Mouse (Mus musculus) T-cell, adult 66 days (primary cell): ENCODE measurements around the gene Rnf24. TPM values are rescaled to one million over a fixed set of nuclear protein-coding genes. Genes with fewer than 3 reads are reported as not detected.

Experiments
- total RNA-seq, 2 experiments: library from RNA; stranded (reverse); gene quantifications; 3 replicates in 1 of 2; 4 replicates in 1 of 2; pipeline ENCODE4 v1.2.4; 2023

Gene Rnf24
- total RNA-seq: 1 to 10 TPM; 2.4 to 2.7 TPM

GRCm38 (mm10) chr2:131352747-131353563, at the start of gene Rnf24:
Gene Rnf24, minus strand, starts transcription at chr2:131352892.

GRCm38 (mm10) chr2:131262213-131262672, 90.4 kb downstream of the Rnf24 start, which contains the start of gene Pank2:
Gene Pank2, plus strand, starts transcription at chr2:131262495.

Other genes starting within 250 kb of the Rnf24 start
- not detected for gene Hspa12b, start 225.6 kb downstream of the Rnf24 start, total RNA-seq
- gene Gm11037, start 219.4 kb downstream of the Rnf24 start, total RNA-seq: not detected
- 10 to 100 TPM; 23.4 to 23.8 TPM for gene 1700037H04Rik, start 192.8 kb downstream of the Rnf24 start, total RNA-seq
- 10 to 100 TPM; 19.9 to 21.5 TPM for gene Cenpb, start 172.8 kb downstream of the Rnf24 start, total RNA-seq
- gene Cdc25b, start 165.9 kb downstream of the Rnf24 start, total RNA-seq: 10 to 100 TPM; 53.4 to 68.8 TPM
- 1 to 10 TPM; 2.5 to 2.6 TPM for gene Spef1, start 165.6 kb downstream of the Rnf24 start, total RNA-seq
- 10 to 100 TPM in 1 of 2 experiments, 1 to 10 TPM in 1; 8.7 to 14.5 TPM for gene Ap5s1, start 145.8 kb downstream of the Rnf24 start, total RNA-seq
- gene Mavs, start 118.8 kb downstream of the Rnf24 start, total RNA-seq: 10 to 100 TPM; 16.4 to 19.4 TPM
- 10 to 100 TPM; 66.2 to 72.7 TPM for gene Pank2, start 90.4 kb downstream of the Rnf24 start, total RNA-seq
- gene Smox, start 138.6 kb upstream of the Rnf24 start, total RNA-seq: 10 to 100 TPM; 12.3 to 12.6 TPM
- not detected for gene Adra1d, start 209.4 kb upstream of the Rnf24 start, total RNA-seq